Mouse (Mus musculus): ENCODE data around the gene Filip1. TPM values are rescaled to one million over a fixed set of nuclear protein-coding genes. Genes with fewer than 3 reads are reported as not detected.
A peak's percentile ranks its signal among the peaks of the same experiment; 100 is the strongest.

Filip1 gene
- total RNA-seq, 2 experiments from 2014 or later: 66.6 to 80.8 TPM

GRCm38 (mm10) chr9:79979274-79979673 lies 33.4 kb downstream of the Filip1 start:
- no peak for DNase-seq

- DNase-seq: no peak
These were observed 34.2 kb downstream of the Filip1 start for GRCm38 (mm10) chr9:79978228-79979024.

GRCm38 (mm10) chr9:79977549-79977971 lies 35.1 kb downstream of the Filip1 start:
- peak; percentile 68 to 73 for DNase-seq

GRCm38 (mm10) chr9:79976789-79977188 lies 35.9 kb downstream of the Filip1 start:
- peak; percentile 68 to 71 for DNase-seq

- no peak for DNase-seq
These were observed 37.5 kb downstream of the Filip1 start for GRCm38 (mm10) chr9:79975121-79975520.

- DNase-seq: no peak
These were observed 39.1 kb downstream of the Filip1 start for GRCm38 (mm10) chr9:79973582-79973981.

- no peak for DNase-seq
These were observed 39.9 kb downstream of the Filip1 start for GRCm38 (mm10) chr9:79972705-79973104.

GRCm38 (mm10) chr9:79971619-79972018 lies 41.0 kb downstream of the Filip1 start:
- peak; percentile 54 to 56 for DNase-seq

GRCm38 (mm10) chr9:79970659-79971118 lies 42.0 kb downstream of the Filip1 start:
- no peak for DNase-seq

- no peak for DNase-seq
These were observed 43.1 kb downstream of the Filip1 start for GRCm38 (mm10) chr9:79969544-79969943.

GRCm38 (mm10) chr9:79966711-79967487 lies 45.8 kb downstream of the Filip1 start:
- DNase-seq: peak in 1 of 2 experiments; percentile 62

- DNase-seq: peak; percentile 69 to 71
These were observed 46.9 kb downstream of the Filip1 start for GRCm38 (mm10) chr9:79965600-79966392.

- no peak for DNase-seq
These were observed 47.6 kb downstream of the Filip1 start for GRCm38 (mm10) chr9:79965003-79965402.

- DNase-seq: peak; percentile 56 to 75
These were observed 50.9 kb downstream of the Filip1 start for GRCm38 (mm10) chr9:79961630-79962285.

- DNase-seq: no peak
These were observed 52.2 kb downstream of the Filip1 start for GRCm38 (mm10) chr9:79960453-79960852.

GRCm38 (mm10) chr9:79958395-79958794 lies 54.3 kb downstream of the Filip1 start:
- peak; percentile 51 to 56 for DNase-seq

GRCm38 (mm10) chr9:79954944-79955343 lies 57.7 kb downstream of the Filip1 start:
- no peak for DNase-seq

- DNase-seq: no peak
These were observed 60.7 kb downstream of the Filip1 start for GRCm38 (mm10) chr9:79951984-79952383.

- DNase-seq: no peak
These were observed 61.3 kb downstream of the Filip1 start for GRCm38 (mm10) chr9:79951339-79951738.

- no peak for DNase-seq
These were observed 62.0 kb downstream of the Filip1 start for GRCm38 (mm10) chr9:79950666-79951065.

- no peak for DNase-seq
These were observed 62.6 kb downstream of the Filip1 start for GRCm38 (mm10) chr9:79950038-79950437.

GRCm38 (mm10) chr9:79948376-79948775 lies 64.3 kb downstream of the Filip1 start:
- DNase-seq: no peak

Measured in adrenal gland, postnatal 36 days (tissue).